Mouse (Mus musculus): Measurements from ENCODE around the gene Chaf1b. TPM values are rescaled to one million over a fixed set of nuclear protein-coding genes. Genes with fewer than 3 reads are reported as not detected.

The Chaf1b gene
- polyA plus RNA-seq (2012; ENCODE audit: insufficient read depth, insufficient read length, missing spikeins) = not detected in 2 replicates

DNA sequence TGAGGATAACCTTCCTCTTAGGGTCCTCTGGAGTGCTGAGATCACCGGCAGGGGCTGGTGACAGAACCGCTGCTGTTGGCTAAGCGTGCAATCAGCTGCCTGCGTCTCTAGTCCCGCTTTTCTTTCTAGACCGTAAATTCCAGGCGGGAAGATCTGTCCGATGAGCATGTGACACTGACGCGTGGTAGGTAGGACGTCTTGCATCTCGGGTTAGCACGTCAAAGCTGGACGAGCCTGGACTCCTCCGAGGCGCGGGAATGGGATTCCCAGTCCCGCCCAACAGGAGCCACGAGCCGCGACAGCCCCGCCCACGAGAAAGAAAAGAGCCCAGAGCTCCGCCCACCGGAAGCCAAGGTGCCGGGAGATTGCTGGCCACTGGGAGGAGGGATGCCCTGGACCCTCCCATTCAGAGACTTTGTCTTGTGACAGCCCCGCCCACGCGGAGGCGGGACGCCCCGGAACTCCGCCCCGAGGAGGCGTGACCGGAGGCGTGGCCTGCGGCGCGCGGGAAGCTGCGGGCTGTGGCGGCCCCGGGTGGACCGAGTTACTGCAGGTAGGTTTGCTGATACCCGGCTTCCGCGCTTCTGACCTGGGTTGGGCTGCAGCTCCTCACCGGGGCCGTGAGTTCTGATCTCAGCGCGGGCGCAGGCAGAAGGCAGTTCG, at the start of gene Chaf1b:
Gene Chaf1b (plus strand): TSS at position 479 of the 663 bp plus-strand sequence.
- H3K4me1 ChIP-seq (ENCODE audit: control insufficient read depth, insufficient read depth, insufficient read length, low read length) = no peaks in the 10 kb centered on the region
- peak within 1 kb of the TSS; percentile 70 for H3K4me3 ChIP-seq (ENCODE audit: insufficient read depth, low read depth, low read length)
- H3K27ac ChIP-seq (replicated peaks; ENCODE audit: low read depth, low read length) = no peak within 1 kb of the TSS

DNA sequence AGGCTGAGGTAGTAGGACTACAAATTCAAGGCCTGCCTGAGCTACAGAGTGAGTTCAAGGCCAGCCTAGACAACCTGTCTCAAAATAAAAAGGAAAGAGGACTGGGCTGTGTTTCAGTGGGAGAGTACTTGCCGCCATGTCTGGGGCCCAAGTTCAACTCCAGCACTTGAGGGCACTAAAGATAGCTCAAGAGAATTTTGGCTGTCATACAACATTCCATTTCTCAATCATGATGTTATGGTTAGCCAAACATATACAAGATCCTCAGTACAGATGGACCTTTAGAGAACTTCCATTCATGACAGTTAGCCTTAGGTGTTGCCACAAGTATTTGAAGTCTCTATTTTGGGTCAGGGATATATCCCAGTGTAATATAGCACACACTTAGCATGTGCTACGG, 49.6 kb upstream of the Chaf1b start:
- Histone ChIP-seq H3K27ac (replicated peaks; ENCODE audit: low read depth, low read length) (no peak overlapping the region), H3K4me1 (ENCODE audit: control insufficient read depth, insufficient read depth, insufficient read length, low read length) (no peaks in the 10 kb centered on the region), H3K4me3 (ENCODE audit: insufficient read depth, low read depth, low read length) (0 out of 2 replicates have a peak overlapping the region, but pooled peaks have one; percentile 89)

DNA sequence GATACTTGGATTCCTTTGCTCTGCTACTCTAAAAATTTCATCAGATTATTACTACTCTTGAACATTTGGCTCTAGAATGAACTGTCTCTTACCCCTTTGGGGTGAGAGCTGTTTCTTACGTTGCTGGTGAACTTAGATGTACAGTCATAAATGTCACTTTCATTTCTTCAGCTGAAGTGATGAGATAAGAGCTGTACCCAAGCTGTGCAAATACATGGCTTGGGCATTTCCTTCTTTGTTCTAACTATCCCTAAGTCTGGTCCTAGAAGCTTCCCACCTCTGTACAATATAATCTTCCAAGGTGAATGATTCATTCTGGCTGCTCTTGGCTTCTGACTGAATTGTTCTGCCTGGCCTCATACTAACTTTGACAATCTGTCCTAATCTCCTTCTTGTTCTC, 44.7 kb upstream of the Chaf1b start:
- Histone ChIP-seq H3K4me3 (ENCODE audit: insufficient read depth, low read depth, low read length) (no peak overlapping the region), H3K4me1 (ENCODE audit: control insufficient read depth, insufficient read depth, insufficient read length, low read length) (peaks cover 3% of the 10 kb centered on the region), H3K27ac (replicated peaks; ENCODE audit: low read depth, low read length) (no peak overlapping the region)

DNA sequence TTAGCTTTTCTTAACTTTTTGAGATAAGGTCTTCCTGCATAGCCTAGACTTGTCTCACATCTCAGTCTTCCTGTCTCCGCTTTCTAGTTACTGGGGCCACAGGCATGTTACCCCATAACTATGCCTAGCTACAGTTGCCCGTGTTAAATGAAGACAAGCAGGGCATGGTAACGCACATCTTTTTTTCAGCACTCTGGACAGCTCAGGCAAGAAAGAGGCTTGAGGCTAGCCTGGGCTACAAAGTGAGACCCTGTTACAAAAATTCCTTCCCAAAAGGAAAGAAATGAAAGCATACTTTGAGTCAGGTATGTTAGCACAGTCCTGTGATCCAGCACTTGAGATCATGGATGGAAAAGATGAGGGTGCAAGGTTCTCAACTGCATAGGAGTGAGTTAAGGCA, 33.2 kb upstream of the Chaf1b start:
- Histone ChIP-seq H3K27ac (replicated peaks; ENCODE audit: low read depth, low read length) (no peak overlapping the region), H3K4me1 (ENCODE audit: control insufficient read depth, insufficient read depth, insufficient read length, low read length) (no peaks in the 10 kb centered on the region), H3K4me3 (ENCODE audit: insufficient read depth, low read depth, low read length) (no peak overlapping the region)

DNA sequence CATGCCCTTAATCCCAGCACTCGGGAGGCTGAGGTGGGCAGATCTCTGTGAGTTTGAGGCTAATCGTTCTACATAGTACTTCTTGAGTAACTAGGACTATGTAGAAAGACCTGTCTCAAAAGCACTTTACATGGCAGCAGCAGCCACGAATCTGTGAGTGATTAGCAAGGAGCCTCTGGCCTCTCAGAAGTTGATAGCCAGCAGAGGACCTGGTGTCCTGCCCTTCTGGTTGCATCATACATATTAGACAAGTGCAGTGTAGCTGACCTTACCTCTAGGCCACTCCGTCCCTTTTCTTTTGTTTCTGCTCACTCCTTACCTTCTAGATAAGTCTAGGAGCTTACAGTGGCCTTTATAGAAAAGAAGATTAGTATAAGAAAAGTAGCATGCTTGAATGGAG, 23.7 kb upstream of the Chaf1b start:
- Histone ChIP-seq H3K4me1 (ENCODE audit: control insufficient read depth, insufficient read depth, insufficient read length, low read length) (no peaks in the 10 kb centered on the region), H3K4me3 (ENCODE audit: insufficient read depth, low read depth, low read length) (no peak overlapping the region), H3K27ac (replicated peaks; ENCODE audit: low read depth, low read length) (no peak overlapping the region)

DNA sequence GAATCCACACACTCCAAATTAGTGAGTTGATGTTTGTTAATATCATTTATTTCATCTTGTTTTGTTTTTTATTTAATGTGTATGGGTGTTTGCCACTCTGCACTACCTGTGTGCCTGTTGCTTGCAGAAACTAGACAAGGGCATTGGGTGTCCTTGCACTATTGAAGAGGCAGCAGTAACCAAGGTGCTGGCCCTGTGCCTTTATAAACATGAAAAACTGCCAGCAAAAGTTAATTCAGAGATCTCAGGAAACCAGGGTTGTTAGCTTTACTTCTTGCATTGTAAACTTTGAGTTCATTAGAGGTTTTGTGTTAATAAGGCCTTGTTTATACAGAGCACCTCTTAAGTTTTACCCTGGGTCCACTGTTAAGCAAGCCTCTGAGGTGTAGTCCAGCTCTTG, 23.0 kb upstream of the Chaf1b start:
- H3K4me1 ChIP-seq (ENCODE audit: control insufficient read depth, insufficient read depth, insufficient read length, low read length) = no peaks in the 10 kb centered on the region
- no peak overlapping the region for H3K27ac ChIP-seq (replicated peaks; ENCODE audit: low read depth, low read length)
- H3K4me3 ChIP-seq (ENCODE audit: insufficient read depth, low read depth, low read length) = no peak overlapping the region

DNA sequence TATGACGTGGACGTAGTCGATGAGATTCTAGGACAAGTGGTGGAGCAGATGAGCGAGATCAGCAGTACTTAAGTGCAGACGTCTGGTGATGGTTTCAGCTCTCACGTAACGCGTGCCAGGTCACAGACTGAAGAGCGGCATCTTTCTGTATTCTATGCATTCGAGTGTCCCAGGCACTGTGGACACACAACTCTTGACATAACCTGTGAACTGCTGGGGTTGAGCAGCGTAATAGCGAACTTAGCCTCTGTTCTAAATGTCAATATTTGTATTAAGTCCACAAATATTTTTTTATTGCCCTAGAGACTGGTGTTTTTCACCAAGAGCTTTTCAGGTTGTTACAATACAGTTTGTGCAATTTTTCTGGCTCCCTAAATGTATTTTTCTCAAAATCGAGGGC, 8.9 kb upstream of the Chaf1b start:
- Histone ChIP-seq H3K4me1 (ENCODE audit: control insufficient read depth, insufficient read depth, insufficient read length, low read length) (no peaks in the 10 kb centered on the region), H3K27ac (replicated peaks; ENCODE audit: low read depth, low read length) (no peak overlapping the region), H3K4me3 (ENCODE audit: insufficient read depth, low read depth, low read length) (no peak overlapping the region)

DNA sequence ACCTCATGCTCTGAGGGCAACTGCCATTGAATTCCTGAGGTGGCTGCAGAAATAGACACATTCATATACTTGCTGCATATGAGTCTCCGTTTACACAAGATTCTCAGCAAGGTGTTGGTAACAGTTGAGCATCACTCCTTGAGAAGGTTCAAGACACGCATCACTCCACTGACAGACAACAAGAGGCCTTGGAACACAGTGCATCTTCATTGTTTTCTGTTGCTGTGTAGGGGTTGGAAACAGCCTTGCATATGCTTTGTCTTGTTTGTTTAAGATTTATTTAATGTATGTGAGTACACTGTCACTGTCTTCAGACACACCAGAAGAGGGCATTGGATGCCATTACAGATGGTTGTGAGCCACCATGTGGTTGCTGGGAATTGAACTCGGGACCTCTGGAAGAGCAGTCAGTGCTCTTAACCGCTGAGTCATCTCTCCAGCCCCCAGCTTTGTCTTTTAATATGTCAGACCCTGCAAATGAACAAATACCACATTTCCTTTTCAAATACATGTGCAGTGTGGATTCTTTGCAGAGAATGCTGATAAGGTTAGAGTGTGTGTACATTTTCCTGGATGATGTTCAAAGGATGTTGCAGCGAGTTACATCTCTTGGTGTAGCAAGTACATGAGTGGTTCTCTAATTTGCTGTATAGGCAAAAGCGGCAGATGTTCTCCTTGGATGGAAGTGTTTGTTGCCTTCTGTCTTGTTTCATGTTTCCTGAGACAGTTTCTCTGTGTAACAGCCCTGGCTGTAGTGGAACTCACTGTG, 5.9 kb upstream of the Chaf1b start:
- Histone ChIP-seq H3K4me1 (ENCODE audit: control insufficient read depth, insufficient read depth, insufficient read length, low read length) (no peaks in the 10 kb centered on the region), H3K4me3 (ENCODE audit: insufficient read depth, low read depth, low read length) (no peak overlapping the region), H3K27ac (replicated peaks; ENCODE audit: low read depth, low read length) (no peak overlapping the region)

DNA sequence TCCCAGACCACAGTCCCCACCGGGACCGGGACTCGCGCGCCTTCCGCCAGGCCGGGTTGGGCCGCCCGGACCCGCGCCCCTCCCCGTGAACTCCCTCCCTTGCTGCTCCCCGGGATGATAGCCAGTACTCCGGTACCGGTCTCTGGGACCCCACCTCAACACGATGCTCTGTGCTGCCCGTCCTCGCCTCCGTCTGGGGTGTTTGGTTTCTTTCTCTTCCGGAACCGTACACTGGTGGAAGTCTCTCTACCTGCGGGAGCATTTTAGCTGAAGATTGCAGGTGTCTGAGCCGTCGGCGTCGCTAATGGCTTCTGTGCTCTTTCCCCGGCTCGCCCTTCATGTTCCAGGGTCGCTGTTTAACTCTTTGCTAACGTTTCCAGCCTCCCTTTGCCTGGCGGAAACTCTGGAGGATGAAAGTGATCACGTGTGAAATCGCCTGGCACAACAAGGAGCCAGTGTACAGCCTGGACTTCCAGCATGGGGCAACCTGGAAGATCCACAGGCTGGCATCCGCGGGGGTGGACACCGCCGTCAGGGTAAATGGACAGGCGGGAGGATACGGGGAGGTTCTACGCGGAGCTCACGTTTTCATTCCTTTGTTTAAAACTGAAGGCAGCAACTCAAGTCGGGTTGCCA, 503 bp downstream of the Chaf1b start:
- Histone ChIP-seq H3K27ac (replicated peaks; ENCODE audit: low read depth, low read length) (no peak overlapping the region), H3K4me1 (ENCODE audit: control insufficient read depth, insufficient read depth, insufficient read length, low read length) (no peaks in the 10 kb centered on the region)

DNA sequence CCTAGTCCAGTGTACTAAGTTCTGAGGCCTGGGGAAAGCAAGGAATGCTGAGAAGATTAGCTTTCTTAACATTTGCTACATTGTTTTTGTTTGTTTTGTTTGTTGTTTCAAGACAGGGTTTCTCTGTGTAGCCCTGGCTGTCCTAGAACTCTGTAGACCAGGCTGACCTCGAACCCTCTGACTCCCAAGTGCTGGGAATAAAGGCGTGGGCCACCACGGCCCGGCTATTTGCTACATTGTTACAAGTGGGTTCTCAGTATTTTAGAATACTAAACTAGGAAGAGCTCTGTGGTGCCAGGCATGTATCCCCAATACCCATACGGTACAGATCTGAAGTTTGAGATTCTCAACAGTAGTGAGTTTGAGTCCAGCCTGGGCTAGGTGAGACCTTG, 1.0 kb downstream of the Chaf1b start:
- H3K4me3 ChIP-seq (ENCODE audit: insufficient read depth, low read depth, low read length) = peak overlapping the region; percentile 70
- no peaks in the 10 kb centered on the region for H3K4me1 ChIP-seq (ENCODE audit: control insufficient read depth, insufficient read depth, insufficient read length, low read length)
- no peak overlapping the region for H3K27ac ChIP-seq (replicated peaks; ENCODE audit: low read depth, low read length)

More for the DNA sequence above, 503 bp downstream of the Chaf1b start:
- H3K4me3 ChIP-seq (ENCODE audit: insufficient read depth, low read depth, low read length) = peak overlapping the region; percentile 70

DNA sequence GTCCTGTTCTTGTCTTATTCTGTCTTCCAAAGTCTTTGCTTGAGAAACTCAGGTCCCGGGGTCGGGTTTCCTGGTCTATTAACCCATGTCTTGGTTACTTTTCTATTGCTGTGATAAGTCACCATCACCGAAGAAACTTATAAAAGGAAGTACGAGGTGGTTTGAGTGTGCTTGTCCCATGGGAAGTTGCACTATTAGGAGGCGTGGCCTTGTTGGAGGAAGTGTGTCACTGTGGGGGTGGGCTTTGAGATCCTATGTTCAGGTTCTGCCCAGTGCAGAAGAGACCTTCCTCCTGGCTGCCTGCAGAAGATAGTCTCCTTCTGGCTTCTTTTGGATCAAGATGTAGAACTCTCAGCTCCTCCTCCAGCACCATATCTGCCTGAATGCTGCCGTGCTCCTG, 4.8 kb downstream of the Chaf1b start:
- Histone ChIP-seq H3K4me1 (ENCODE audit: control insufficient read depth, insufficient read depth, insufficient read length, low read length) (no peaks in the 10 kb centered on the region), H3K27ac (replicated peaks; ENCODE audit: low read depth, low read length) (no peak overlapping the region), H3K4me3 (ENCODE audit: insufficient read depth, low read depth, low read length) (no peak overlapping the region)

DNA sequence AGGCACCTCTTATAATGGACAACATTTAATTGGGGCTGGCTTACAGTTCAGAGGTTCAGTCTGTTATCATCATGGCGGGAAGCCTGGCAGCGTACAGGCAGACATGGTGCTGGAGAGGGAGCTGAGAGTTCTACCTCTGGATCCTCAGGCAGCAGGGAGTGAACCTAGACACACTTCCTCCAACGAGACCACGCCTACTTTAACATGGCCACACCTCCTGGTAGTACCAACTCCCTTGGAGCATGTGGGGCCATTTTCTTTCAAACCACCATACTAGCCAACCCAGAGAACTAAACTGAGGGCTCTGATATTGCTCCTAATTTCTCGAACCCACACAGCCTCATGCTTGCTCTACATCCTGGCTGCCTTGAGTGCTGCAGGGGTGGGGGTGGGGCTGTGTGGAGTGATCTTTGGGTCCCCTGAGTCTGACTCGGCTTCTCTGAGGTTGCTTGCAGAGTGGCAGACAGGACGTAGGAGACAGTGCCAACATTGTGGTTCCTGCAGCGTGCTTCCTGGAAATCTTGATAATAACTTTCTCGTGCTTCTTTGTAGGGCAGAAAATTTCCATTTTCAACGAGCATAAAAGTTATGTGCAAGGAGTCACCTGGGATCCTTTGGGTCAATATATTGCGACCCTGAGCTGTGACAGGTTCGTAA, 7.4 kb downstream of the Chaf1b start:
- no peak overlapping the region for H3K4me3 ChIP-seq (ENCODE audit: insufficient read depth, low read depth, low read length)

DNA sequence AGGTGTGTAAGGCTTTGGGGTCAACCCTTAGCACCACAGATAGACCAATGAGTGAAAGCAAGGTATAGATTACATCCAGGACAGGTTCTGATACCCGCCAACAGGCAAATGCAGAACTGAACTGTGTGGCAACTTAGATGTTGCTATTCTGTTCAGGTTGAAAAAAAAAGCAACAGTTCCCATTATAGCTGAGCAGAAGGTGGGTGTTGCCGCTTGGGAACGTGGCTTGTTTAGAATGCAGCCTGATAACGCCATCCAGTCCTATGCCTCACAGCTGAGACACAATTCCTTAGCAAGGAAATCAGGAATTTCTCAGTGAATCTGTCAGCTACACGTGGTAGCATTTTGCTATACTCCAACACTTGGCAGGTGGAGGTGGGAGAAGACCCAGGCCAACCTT, 9.6 kb downstream of the Chaf1b start:
- Histone ChIP-seq H3K4me1 (ENCODE audit: control insufficient read depth, insufficient read depth, insufficient read length, low read length) (no peaks in the 10 kb centered on the region), H3K4me3 (ENCODE audit: insufficient read depth, low read depth, low read length) (no peak overlapping the region), H3K27ac (replicated peaks; ENCODE audit: low read depth, low read length) (no peak overlapping the region)

More for the DNA sequence above, 7.4 kb downstream of the Chaf1b start:
- no peaks in the 10 kb centered on the region for H3K4me1 ChIP-seq (ENCODE audit: control insufficient read depth, insufficient read depth, insufficient read length, low read length)
- no peak overlapping the region for H3K27ac ChIP-seq (replicated peaks; ENCODE audit: low read depth, low read length)

DNA sequence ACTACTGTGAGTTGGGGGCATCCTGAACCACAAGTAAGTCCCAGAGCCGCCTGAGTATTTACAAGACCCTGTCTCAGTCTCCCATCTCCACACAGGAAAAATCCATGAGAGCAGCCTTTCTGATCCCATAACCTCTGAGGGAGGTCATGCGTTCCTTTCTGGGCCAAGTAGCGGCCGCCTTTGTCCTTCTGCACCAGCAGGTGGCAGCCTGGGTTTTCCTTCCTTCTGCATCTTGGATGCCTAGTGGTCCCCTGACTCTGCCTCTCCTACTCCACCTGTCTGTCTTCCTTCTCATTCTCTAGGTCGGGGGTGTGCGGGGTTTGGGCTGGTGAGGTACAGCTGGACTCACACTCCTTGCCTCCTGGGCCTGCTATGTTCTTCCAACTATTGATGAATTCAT, 19.3 kb downstream of the Chaf1b start:
- no peak overlapping the region for H3K4me3 ChIP-seq (ENCODE audit: insufficient read depth, low read depth, low read length)
- no peak overlapping the region for H3K27ac ChIP-seq (replicated peaks; ENCODE audit: low read depth, low read length)
- no peaks in the 10 kb centered on the region for H3K4me1 ChIP-seq (ENCODE audit: control insufficient read depth, insufficient read depth, insufficient read length, low read length)
